Mouse (Mus musculus) left cerebral cortex, postnatal 36 days (tissue): ENCODE results near the gene Col20a1. TPM values are rescaled to one million over a fixed set of nuclear protein-coding genes. Genes with fewer than 3 reads are reported as not detected.

Experiments
- DNase-seq, 2 experiments: peaks; one replicate each; pipeline ENCODE4 v3.0.0; 2021 to 2022; ENCODE audit warnings: low spot score in 2 of 2, mixed read lengths in 1 of 2
- intact Hi-C: fragments of 180-260 bp; cut with DNase I; formaldehyde crosslinking; loops from one replicate; pipeline ENCODE4 v1.15.1; 2025
- total RNA-seq, 2 experiments: library from RNA; stranded (reverse); gene quantifications; 2 replicates each; pipeline ENCODE4 v1.2.3; 2021

Col20a1 gene
- total RNA-seq, 2 experiments from 2014 or later, result 1.3 to 2.1 TPM

DNA sequence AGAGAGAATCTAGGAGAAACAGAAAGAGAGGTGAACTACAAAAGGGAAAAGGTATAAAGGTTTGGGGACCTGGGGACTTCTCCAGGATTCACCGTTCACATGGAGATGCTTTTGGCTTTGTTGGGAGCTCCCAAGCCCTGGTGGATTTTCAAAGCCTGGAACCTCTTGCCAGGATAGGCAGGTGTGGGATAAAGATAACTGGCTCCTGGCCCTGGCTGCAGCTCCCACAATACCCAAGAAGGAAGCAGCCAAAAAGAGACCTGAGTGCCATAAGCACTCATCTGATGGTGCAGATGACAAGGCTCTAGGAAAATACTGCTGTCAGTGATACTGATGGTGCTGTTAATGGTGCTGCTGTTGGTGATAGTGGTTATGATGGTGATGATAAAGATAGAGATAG is 65.8 kb downstream of the Col20a1 start:
- DNase-seq, result no peak
- intact Hi-C loops, result no loop called here

GRCm38 (mm10) chr2:181057341-181057740 is 71.0 kb downstream of the Col20a1 start:
- intact Hi-C loops, result no loop called here
- no peak for DNase-seq

DNA sequence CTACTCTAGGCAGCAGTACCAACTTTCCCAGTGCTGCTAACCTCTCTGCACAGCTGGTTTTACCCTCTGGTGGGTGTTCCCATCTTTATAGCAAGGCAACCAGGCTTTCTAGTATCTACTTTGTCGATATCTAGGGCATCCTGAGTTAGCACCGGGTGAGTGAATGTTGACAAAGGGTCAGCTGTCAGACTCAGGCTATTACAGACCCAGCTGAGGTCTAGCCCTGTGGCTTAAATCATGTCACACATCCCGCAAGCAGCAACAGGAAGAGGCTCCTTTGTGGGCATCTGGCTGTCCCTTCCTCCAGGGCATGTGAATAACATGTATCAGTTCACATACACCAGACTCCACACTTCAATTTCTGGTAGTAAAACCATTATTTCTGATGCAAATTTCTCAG is 71.9 kb downstream of the Col20a1 start:
- DNase-seq, result no peak
- intact Hi-C loops, result loop anchor here (2.0 kb wide), 1 partner anchor 25 kb away; no protein-coding TSS in a partner anchor

GRCm38 (mm10) chr2:181060127-181060526 is 73.8 kb downstream of the Col20a1 start:
- intact Hi-C loops, result loop anchor here (1.0 to 5.0 kb wide), 2 partner anchors 64 to 133 kb away; partner anchors contain the start of gene Birc7
- peak; percentile 71 to 75 for DNase-seq

- intact Hi-C loops, result no loop called here
- no peak for DNase-seq
Measured at GRCm38 (mm10) chr2:181065827-181066226, 79.5 kb downstream of the Col20a1 start.

Other genes with a start within 250 kb of the Col20a1 start
- gene Bhlhe23, start 209.6 kb upstream of the Col20a1 start, total RNA-seq, result under 1 TPM in 1 of 2 experiments, not detected in 1; 0.17 TPM
- gene Ythdf1, start 65.6 kb upstream of the Col20a1 start, total RNA-seq, result 10 to 100 TPM; 54.1 to 56.8 TPM
- not detected for gene Birc7, start 57.5 kb upstream of the Col20a1 start, total RNA-seq
- gene Nkain4, start 31.8 kb upstream of the Col20a1 start, total RNA-seq, result 10 to 100 TPM; 35.9 to 45.2 TPM
- gene Arfgap1, start 19.3 kb upstream of the Col20a1 start, total RNA-seq, result 100 to 1,000 TPM; 141 to 151 TPM
- 10 to 100 TPM; 36.3 to 45.4 TPM for gene Chrna4, start 57.0 kb downstream of the Col20a1 start, total RNA-seq
- gene Kcnq2, start 148.8 kb downstream of the Col20a1 start, total RNA-seq, result 100 to 1,000 TPM; 225 to 264 TPM
- 1,000 to 10,000 TPM; 1,312 to 1,553 TPM for gene Eef1a2, start 170.5 kb downstream of the Col20a1 start, total RNA-seq
- 10 to 100 TPM; 88.3 to 97.9 TPM for gene Ppdpf, start 200.7 kb downstream of the Col20a1 start, total RNA-seq
- gene Ptk6, start 216.3 kb downstream of the Col20a1 start, total RNA-seq, result not detected
- gene Srms, start 226.7 kb downstream of the Col20a1 start, total RNA-seq, result under 1 TPM; 0.25 to 0.50 TPM
- gene Fndc11, start 233.5 kb downstream of the Col20a1 start, total RNA-seq, result not detected